Comparison of ENCODE assay signal across 17 mouse cellular contexts in the genomic region with DNA sequence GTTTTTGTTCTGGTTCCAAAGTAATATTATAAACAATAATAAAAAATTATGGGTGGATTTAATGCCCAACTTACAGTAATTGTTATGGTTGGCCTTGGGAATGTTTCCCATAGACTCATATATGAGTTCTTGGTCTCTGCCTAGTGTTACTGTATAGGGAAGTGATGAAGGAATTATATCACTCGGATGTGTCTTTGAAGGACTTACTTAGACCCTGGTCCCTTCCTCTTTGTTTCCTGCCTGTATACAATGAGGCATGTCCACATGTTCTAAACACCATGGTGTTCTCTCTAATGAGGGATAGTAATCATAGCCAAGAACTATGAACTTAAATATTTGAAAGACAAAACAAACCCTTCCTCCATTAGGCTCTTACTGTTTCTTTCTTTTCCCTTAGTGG.
"Had no signal": no experiment of that assay in that cellular context is flagged by ENCODE, and none has a peak within 500 bp of the region (broad histone marks: within the 10 kb centered on the region; RNA-seq: fewer than 3 reads in every experiment).

No protein-coding gene starts in this region.

- DNase-seq: liver, embryonic 13.5 days; liver, postnatal 0 days; lung, postnatal 36 days; right cerebral cortex, postnatal 14 days; thymus, adult 2 months; thymus, postnatal 25 days; thymus, postnatal 4 days had no signal

- H3K4me3 ChIP-seq: liver, embryonic 13.5 days; liver, embryonic 15.5 days; megakaryocyte, embryonic 14.5 days; midbrain, embryonic 13.5 days; midbrain, embryonic 15.5 days; neural tube, embryonic 12.5 days; stomach, embryonic 15.5 days had no signal

- H3K4me2 ChIP-seq: liver, embryonic 13.5 days; liver, embryonic 15.5 days; midbrain, embryonic 11.5 days; midbrain, embryonic 13.5 days; midbrain, embryonic 15.5 days; neural tube, embryonic 12.5 days; stomach, embryonic 15.5 days had no signal

- H3K9me3 ChIP-seq: liver, embryonic 13.5 days; liver, embryonic 15.5 days; megakaryocyte, embryonic 14.5 days; midbrain, embryonic 13.5 days; midbrain, embryonic 15.5 days; neural tube, embryonic 12.5 days; stomach, embryonic 15.5 days had no signal

- H3K36me3 ChIP-seq: liver, embryonic 13.5 days; liver, embryonic 15.5 days; midbrain, embryonic 13.5 days; midbrain, embryonic 15.5 days; neural tube, embryonic 12.5 days; stomach, embryonic 15.5 days had no signal

- H3K27ac ChIP-seq: liver, embryonic 13.5 days; liver, embryonic 15.5 days; macrophage; midbrain, embryonic 13.5 days; midbrain, embryonic 15.5 days; neural tube, embryonic 12.5 days; stomach, embryonic 15.5 days; stomach, postnatal 0 days had no signal

- H3K27me3 ChIP-seq: liver, embryonic 13.5 days; liver, embryonic 15.5 days; megakaryocyte, embryonic 14.5 days; midbrain, embryonic 13.5 days; midbrain, embryonic 15.5 days; neural tube, embryonic 12.5 days; stomach, embryonic 15.5 days had no signal

- ATAC-seq: liver, postnatal 0 days; lung, postnatal 0 days; midbrain, embryonic 13.5 days; midbrain, embryonic 15.5 days had no signal

- H3K9ac ChIP-seq: liver, embryonic 13.5 days; liver, embryonic 15.5 days; liver, postnatal 0 days; midbrain, embryonic 13.5 days; midbrain, embryonic 15.5 days; neural tube, embryonic 12.5 days; stomach, embryonic 15.5 days had no signal

- H3K4me1 ChIP-seq: liver, embryonic 13.5 days; liver, embryonic 15.5 days; midbrain, embryonic 13.5 days; midbrain, embryonic 15.5 days; neural tube, embryonic 12.5 days; stomach, embryonic 15.5 days had no signal
